Mouse (Mus musculus): Measurements from ENCODE around the gene Stpg2. TPM values are rescaled to one million over a fixed set of nuclear protein-coding genes. Genes with fewer than 3 reads are reported as not detected.
"Not testable (repeated sequence)": the region's sequence is repeated elsewhere in the genome, so short reads cannot be mapped to it uniquely, and the experiment has no call there.

The Stpg2 gene
- total RNA-seq, 2 experiments from 2014 or later: not detected

GRCm38 (mm10) chr3:139404673-139405072 is 199.2 kb downstream of the Stpg2 start:
- intact Hi-C loops (cut with DNase I): no loop called here
- no peak for DNase-seq

GRCm38 (mm10) chr3:139419142-139419541 is 213.6 kb downstream of the Stpg2 start:
- DNase-seq: no peak
- intact Hi-C loops (cut with DNase I): no loop called here

GRCm38 (mm10) chr3:139442170-139442569 is 236.7 kb downstream of the Stpg2 start:
- intact Hi-C loops (cut with DNase I): no loop called here
- no peak for DNase-seq

GRCm38 (mm10) chr3:139495939-139496338 is 290.4 kb downstream of the Stpg2 start:
- intact Hi-C loops (cut with DNase I): no loop called here
- no peak for DNase-seq

- no peak for DNase-seq
- intact Hi-C loops (cut with DNase I): no loop called here
Measured at GRCm38 (mm10) chr3:139502216-139502615, 296.7 kb downstream of the Stpg2 start.

- intact Hi-C loops (cut with DNase I): no loop called here
- no peak for DNase-seq
Measured at GRCm38 (mm10) chr3:139509275-139509985, 303.9 kb downstream of the Stpg2 start.

- DNase-seq: no peak
- intact Hi-C loops (cut with DNase I): no loop called here
Measured at GRCm38 (mm10) chr3:139578496-139578895, 373.0 kb downstream of the Stpg2 start.

GRCm38 (mm10) chr3:139581298-139581697 is 375.8 kb downstream of the Stpg2 start:
- intact Hi-C loops (cut with DNase I): no loop called here

GRCm38 (mm10) chr3:139599508-139599907 is 394.0 kb downstream of the Stpg2 start:
- DNase-seq: no peak
- intact Hi-C loops (cut with DNase I): no loop called here

More at GRCm38 (mm10) chr3:139581298-139581697, 375.8 kb downstream of the Stpg2 start:
- no peak for DNase-seq

- intact Hi-C loops (cut with DNase I): not testable (repeated sequence)
Measured at GRCm38 (mm10) chr3:139608267-139608666, 402.8 kb downstream of the Stpg2 start.

GRCm38 (mm10) chr3:139614641-139615040 is 409.1 kb downstream of the Stpg2 start:
- no peak for DNase-seq
- intact Hi-C loops (cut with DNase I): no loop called here

More at GRCm38 (mm10) chr3:139608267-139608666, 402.8 kb downstream of the Stpg2 start:
- DNase-seq: not testable (repeated sequence)

GRCm38 (mm10) chr3:139615791-139616190 is 410.3 kb downstream of the Stpg2 start:
- intact Hi-C loops (cut with DNase I): no loop called here
- no peak for DNase-seq

- no peak for DNase-seq
- intact Hi-C loops (cut with DNase I): no loop called here
Measured at GRCm38 (mm10) chr3:139637887-139638286, 432.4 kb downstream of the Stpg2 start.

GRCm38 (mm10) chr3:139651505-139651904 is 446.0 kb downstream of the Stpg2 start:
- intact Hi-C loops (cut with DNase I): no loop called here
- no peak for DNase-seq

GRCm38 (mm10) chr3:139659416-139659815 is 453.9 kb downstream of the Stpg2 start:
- DNase-seq: no peak
- intact Hi-C loops (cut with DNase I): no loop called here

- no peak for DNase-seq
- intact Hi-C loops (cut with DNase I): no loop called here
Measured at GRCm38 (mm10) chr3:139662241-139662640, 456.7 kb downstream of the Stpg2 start.

GRCm38 (mm10) chr3:139663712-139664245 is 458.3 kb downstream of the Stpg2 start:
- intact Hi-C loops (cut with DNase I): no loop called here
- no peak for DNase-seq

- intact Hi-C loops (cut with DNase I): no loop called here
- no peak for DNase-seq
Measured at GRCm38 (mm10) chr3:139665047-139665446, 459.6 kb downstream of the Stpg2 start.

- intact Hi-C loops (cut with DNase I): no loop called here
- no peak for DNase-seq
Measured at GRCm38 (mm10) chr3:139676192-139676591, 470.7 kb downstream of the Stpg2 start.

- no peak for DNase-seq
- intact Hi-C loops (cut with DNase I): no loop called here
Measured at GRCm38 (mm10) chr3:139676723-139677122, 471.2 kb downstream of the Stpg2 start.

GRCm38 (mm10) chr3:139704238-139704637 is 498.7 kb downstream of the Stpg2 start:
- intact Hi-C loops (cut with DNase I); DNase-seq: not testable (repeated sequence)

GRCm38 (mm10) chr3:139707396-139707795 is 501.9 kb downstream of the Stpg2 start:
- intact Hi-C loops (cut with DNase I); DNase-seq: not testable (repeated sequence)
